Mouse (Mus musculus): ENCODE measurements around the gene Pdpr. TPM values are rescaled to one million over a fixed set of nuclear protein-coding genes. Genes with fewer than 3 reads are reported as not detected.
"Not testable (repeated sequence)": the region's sequence is repeated elsewhere in the genome, so short reads cannot be mapped to it uniquely, and the experiment has no call there.

The Pdpr gene
- polyA plus RNA-seq, 1 experiment, result 11.3 TPM

DNA sequence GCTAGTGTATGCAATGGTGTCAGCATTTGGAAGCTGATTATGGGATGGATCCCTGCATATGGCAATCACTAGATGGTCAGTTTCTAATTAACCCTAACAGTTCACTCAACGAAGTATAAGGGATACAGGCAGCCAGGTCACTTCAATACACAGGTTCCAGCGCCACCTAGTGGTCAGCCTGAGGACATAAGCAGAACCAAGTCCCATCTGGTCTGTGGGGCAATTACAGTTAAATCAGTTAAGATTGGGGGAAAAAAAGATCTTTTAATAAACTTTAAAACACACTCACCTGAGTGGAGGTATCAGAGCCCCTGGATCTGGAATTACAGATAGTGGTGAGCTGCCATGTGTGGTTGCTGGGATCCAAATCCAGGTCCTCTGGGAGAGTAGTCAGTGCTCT is 4.3 kb upstream of the Pdpr start:
- H3K4me3 ChIP-seq (ENCODE audit: insufficient read depth, low read length), result no peak overlapping the region
- peaks cover 5% of the 10 kb centered on the region for H3K4me1 ChIP-seq (ENCODE audit: control insufficient read depth, insufficient read depth, low read length)
- no peak overlapping the region for H3K27ac ChIP-seq (ENCODE audit: insufficient read depth, low read depth, low read length)
- peak; percentile 70 for TF ChIP-seq CTCF (IDR thresholded peaks at IDR 0.05; ENCODE audit: low read depth, low read length)
- no peak for TF ChIP-seq POLR2A (IDR thresholded peaks at IDR 0.05; ENCODE audit: borderline replicate concordance, low read depth, low read length)

DNA sequence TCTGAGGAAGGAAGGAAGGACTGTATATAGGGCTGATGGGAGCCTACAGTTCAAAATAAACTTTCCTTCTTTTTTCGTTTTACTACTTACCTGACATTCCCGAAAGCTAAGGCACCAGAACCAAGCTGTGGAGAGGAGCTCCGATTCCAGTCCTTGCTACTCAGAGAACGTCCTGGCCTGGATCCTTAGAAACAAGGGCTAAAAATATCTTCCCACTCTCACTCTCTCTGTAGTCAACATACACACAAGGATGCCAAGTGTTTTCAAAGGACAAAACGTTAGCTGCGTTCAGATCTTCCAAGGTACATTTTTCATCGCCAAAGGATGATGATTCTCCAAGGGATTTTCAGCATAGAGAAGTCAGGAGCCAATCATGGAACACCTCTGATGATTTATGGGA is 2.7 kb upstream of the Pdpr start:
- peaks cover 8% of the 10 kb centered on the region for H3K4me1 ChIP-seq (ENCODE audit: control insufficient read depth, insufficient read depth, low read length)
- no peak overlapping the region for H3K27ac ChIP-seq (ENCODE audit: insufficient read depth, low read depth, low read length)
- TF ChIP-seq CTCF (IDR thresholded peaks at IDR 0.05; ENCODE audit: low read depth, low read length) (no peak), POLR2A (IDR thresholded peaks at IDR 0.05; ENCODE audit: borderline replicate concordance, low read depth, low read length) (no peak)
- no peak overlapping the region for H3K4me3 ChIP-seq (ENCODE audit: insufficient read depth, low read length)

DNA sequence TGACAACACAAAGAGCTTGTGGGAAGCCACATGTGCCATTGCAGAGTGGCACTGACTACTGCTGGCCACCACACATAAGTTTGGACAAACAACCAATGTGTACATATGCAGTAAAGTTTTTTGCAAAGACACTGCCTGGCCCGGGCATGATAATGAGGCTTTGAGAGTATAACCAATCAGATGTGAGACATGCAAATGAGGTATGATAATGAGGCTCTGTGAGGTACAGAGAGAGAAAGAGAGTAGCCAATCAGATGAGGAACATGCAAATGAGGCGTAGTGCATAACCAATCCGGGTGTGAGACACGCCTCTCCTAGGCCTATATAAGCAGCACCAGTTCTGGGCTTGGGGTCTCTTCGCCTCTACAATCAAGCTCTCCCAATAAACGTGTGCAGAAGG is 2.1 kb upstream of the Pdpr start, which contains the start of gene Clec18a:
Gene Clec18a (minus strand): TSS at position 101 of the 400 bp plus-strand sequence.
- not testable (repeated sequence) for H3K4me1 ChIP-seq (ENCODE audit: control insufficient read depth, insufficient read depth, low read length); H3K4me3 ChIP-seq (ENCODE audit: insufficient read depth, low read length); H3K27ac ChIP-seq (ENCODE audit: insufficient read depth, low read depth, low read length)

DNA sequence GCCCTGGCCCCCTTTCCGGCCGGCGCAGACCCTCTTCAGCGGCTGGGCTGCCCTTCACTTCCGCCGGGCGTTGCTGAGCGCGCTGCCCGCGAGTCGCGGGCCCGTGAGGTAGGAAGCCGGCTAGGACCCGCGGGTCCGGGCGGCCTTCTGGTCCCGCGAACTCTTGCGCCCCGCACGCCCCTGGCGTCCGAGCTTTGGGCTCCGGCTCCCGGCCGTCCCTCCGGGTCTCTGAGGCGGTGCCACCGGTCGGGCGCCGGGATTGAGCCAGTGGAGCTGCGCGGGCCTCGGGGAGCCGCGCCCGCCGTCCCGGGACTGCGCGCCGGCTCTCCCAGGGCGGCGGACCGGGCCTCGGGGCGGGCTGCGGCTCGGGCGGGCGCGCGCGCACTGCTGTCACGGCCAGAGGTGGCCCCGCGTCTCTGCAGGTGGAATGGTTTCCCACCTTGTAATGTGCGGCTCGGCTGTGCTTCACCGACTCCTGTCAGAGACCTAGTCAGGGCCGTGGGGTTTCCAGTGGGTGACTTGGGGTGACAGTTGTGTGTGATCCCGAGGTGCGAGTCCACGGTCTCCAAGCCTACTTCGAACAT is 381 bp downstream of the Pdpr start:
- H3K4me1 ChIP-seq (ENCODE audit: control insufficient read depth, insufficient read depth, low read length); H3K27ac ChIP-seq (ENCODE audit: insufficient read depth, low read depth, low read length): not testable (repeated sequence)
- peak overlapping the region; percentile 88 for H3K4me3 ChIP-seq (ENCODE audit: insufficient read depth, low read length)

DNA sequence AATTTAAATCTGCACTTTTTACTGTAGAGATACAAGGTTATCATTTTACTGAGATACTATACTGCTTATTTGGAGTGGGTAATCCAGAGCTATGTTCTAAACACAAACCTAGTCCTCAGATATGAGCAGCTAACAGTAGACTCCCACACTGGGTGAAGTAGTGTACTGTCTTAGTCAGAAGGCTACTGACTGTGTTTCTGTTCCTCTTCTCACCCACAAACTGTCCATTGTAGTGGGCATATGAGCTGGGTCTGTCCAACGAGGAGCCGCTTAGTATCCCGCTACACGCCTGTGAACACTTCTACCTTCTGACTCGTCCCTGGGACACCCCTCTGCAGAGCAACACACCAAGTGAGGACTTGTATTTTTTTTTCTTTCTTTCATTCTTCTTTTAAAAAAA is 20.5 kb downstream of the Pdpr start:
- no peak overlapping the region for H3K27ac ChIP-seq (ENCODE audit: insufficient read depth, low read depth, low read length)
- TF ChIP-seq POLR2A (IDR thresholded peaks at IDR 0.05; ENCODE audit: borderline replicate concordance, low read depth, low read length), result no peak
- TF ChIP-seq CTCF (IDR thresholded peaks at IDR 0.05; ENCODE audit: low read depth, low read length), result no peak
- no peak overlapping the region for H3K4me3 ChIP-seq (ENCODE audit: insufficient read depth, low read length)
- no peaks in the 10 kb centered on the region for H3K4me1 ChIP-seq (ENCODE audit: control insufficient read depth, insufficient read depth, low read length)

DNA sequence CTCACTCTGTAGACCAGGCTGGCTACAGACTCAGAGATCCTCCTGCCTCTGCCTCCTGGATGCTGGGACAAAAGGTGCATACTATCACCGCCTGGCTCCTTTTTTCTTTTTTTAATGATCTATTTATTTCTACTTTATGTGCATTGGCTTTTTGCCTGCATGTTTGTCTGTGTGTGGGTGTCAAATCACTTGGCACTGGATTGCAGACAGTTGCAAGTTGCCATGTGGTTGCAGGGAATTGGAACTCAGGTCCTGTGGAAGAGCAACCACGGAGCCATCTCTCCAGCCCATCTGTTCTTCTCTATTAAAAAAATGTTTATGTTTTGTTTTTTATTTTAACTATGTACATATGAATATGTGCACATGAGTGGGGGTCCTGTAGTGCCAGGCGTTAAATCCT is 25.1 kb downstream of the Pdpr start:
- Histone ChIP-seq H3K27ac (ENCODE audit: insufficient read depth, low read depth, low read length) (no peak overlapping the region), H3K4me3 (ENCODE audit: insufficient read depth, low read length) (no peak overlapping the region), H3K4me1 (ENCODE audit: control insufficient read depth, insufficient read depth, low read length) (no peaks in the 10 kb centered on the region)
- TF ChIP-seq POLR2A (IDR thresholded peaks at IDR 0.05; ENCODE audit: borderline replicate concordance, low read depth, low read length) (no peak), CTCF (IDR thresholded peaks at IDR 0.05; ENCODE audit: low read depth, low read length) (no peak)

DNA sequence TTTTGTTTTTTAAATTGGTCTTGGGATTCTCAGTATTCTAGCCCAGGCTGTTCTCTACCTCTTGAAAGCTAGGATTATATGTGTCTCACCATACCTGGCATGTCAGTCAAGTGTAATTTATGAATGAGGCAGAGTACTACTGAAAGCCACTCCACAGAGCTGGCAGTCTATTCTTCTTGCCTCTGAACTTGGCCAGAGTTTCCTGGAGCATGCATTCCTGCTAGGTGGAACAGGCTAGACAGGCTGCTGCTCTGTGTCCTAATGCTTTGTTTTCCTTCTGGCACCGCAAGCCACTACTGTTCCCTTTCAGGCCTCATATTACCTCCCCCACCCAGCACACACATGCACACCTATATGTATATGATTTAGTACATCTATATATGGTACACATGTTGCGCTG is 36.3 kb downstream of the Pdpr start:
- no peak overlapping the region for H3K4me3 ChIP-seq (ENCODE audit: insufficient read depth, low read length)
- H3K4me1 ChIP-seq (ENCODE audit: control insufficient read depth, insufficient read depth, low read length), result no peaks in the 10 kb centered on the region
- TF ChIP-seq POLR2A (IDR thresholded peaks at IDR 0.05; ENCODE audit: borderline replicate concordance, low read depth, low read length) (no peak), CTCF (IDR thresholded peaks at IDR 0.05; ENCODE audit: low read depth, low read length) (no peak)
- H3K27ac ChIP-seq (ENCODE audit: insufficient read depth, low read depth, low read length), result no peak overlapping the region

DNA sequence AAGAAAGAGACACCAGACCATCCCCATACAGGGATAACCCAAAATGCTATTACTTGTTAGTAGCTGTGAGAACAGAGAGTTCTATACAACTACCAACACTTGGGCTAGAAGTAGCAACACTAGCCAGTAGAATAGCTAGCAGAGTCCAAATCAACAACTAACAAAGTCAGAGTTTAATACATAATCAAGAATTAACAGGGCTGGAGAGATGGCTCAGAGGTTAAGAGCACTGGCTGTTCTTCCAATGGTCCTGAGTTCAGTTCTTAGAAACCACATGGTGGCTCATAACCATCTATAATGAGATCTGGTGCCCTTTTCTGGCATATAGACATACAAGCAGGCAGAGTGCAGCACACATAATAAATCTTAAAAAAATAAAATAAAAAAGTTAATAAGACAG is 48.1 kb downstream of the Pdpr start:
- Histone ChIP-seq H3K27ac (ENCODE audit: insufficient read depth, low read depth, low read length) (no peak overlapping the region), H3K4me3 (ENCODE audit: insufficient read depth, low read length) (no peak overlapping the region), H3K4me1 (ENCODE audit: control insufficient read depth, insufficient read depth, low read length) (peaks cover 2% of the 10 kb centered on the region; the same call in 1 of the 2 replicates)
- no peak for TF ChIP-seq POLR2A (IDR thresholded peaks at IDR 0.05; ENCODE audit: borderline replicate concordance, low read depth, low read length)
- TF ChIP-seq CTCF (IDR thresholded peaks at IDR 0.05; ENCODE audit: low read depth, low read length), result no peak

DNA sequence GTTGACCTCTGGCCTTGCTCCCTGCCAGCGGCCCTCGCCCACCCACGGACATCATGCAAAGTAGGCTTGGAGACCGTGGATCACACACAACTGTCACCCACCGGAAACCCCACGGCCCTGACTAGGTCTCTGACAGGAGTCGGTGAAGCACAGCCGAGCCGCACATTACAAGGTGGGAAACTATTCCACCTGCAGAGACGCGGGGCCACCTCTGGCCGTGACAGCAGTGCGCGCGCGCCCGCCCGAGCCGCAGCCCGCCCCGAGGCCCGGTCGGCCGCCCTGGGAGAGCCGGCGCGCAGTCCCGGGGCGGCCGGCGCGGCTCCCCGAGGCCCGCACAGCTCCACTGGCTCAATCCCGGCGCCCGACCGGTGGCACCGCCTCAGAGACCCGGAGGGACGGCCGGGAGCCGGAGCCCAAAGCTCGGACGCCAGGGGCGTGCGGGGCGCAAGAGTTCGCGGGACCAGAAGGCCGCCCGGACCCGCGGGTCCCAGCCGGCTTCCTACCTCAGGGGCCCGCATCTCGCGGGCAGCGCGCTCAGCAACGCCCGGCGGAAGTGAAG is 50.5 kb downstream of the Pdpr start:
- H3K27ac ChIP-seq (ENCODE audit: insufficient read depth, low read depth, low read length); H3K4me1 ChIP-seq (ENCODE audit: control insufficient read depth, insufficient read depth, low read length): not testable (repeated sequence)
- peak overlapping the region; percentile 97 for H3K4me3 ChIP-seq (ENCODE audit: insufficient read depth, low read length)

DNA sequence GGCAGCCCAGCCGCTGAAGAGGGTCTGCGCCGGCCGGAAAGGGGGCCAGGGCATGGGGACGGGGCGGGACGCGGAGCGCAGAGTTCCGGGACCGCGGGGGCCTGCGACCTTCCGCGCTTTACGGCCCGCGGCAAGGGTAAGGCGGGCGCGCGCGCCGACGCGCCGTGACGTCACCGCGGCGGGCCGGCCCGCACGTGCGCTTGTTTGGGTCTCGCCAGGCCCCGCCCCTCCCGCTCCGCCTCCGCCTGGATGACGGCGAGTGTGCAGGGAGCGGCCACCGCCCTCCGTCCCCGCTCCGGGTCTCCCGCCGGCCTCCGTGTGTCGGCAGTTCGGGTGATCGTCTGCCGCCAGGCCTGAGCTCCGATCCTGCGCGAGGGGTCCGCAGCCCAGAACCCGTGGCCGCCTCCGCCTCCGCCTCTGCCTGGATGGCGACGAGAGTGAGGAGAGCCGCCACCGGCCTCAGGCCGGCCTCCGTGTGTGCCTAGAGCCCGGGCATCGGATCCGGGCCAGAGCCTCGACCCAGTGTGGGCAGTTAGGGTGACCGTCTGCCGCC is 51.1 kb downstream of the Pdpr start:
- peak overlapping the region; percentile 97 for H3K4me3 ChIP-seq (ENCODE audit: insufficient read depth, low read length)
- H3K4me1 ChIP-seq (ENCODE audit: control insufficient read depth, insufficient read depth, low read length); H3K27ac ChIP-seq (ENCODE audit: insufficient read depth, low read depth, low read length): not testable (repeated sequence)
